Mouse (Mus musculus) fat pad, adult 2 months (tissue): ENCODE measurements around the gene Nebl.

Source experiments
- DNase-seq: peaks from one replicate; pipeline ENCODE4 v3.0.0-alpha.2; 2011; ENCODE audit warnings: low read depth, low spot score; ENCODE audit errors: extremely low read depth

Nebl gene

DNA sequence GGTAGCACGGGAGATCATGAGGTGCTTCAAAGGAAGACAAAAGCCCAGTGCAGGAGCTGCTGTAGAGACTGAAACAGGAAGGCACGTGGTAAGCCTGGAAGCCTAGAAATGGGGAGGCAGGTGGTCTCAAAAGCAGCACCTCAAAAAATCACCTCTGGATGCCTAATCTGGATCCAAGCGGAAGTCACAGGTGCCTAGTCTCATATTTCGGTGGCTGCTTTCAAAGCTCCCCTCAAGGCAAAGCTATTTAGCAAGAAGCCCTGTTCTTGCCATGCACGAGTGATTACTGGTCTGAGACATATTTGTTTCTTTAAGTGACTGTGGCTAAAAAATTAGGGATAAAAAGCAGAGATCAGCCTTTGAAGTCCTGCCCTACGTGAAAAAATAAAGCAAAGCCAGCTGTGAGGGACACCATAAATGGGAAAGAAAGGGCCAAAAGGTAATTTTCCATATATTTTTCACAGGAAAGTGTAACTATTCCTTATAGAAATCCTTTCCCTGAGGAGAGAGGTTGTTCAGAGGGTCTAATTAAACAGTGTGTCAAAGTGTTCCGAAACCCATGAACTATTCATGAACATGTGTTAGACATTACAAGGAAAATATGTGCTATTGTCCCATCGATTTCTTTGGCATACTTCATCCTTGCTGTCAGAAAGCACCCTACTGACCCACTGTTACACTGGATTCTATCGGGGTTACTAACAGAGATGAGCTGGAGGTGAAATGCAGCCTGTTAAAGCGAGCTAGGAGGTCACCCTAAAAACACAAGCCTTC is 206.9 kb downstream of the Nebl start:
- DNase-seq, result no peak

- no peak for DNase-seq
Observed at GRCm38 (mm10) chr2:17523791-17524190, 207.5 kb downstream of the Nebl start.

- no peak for DNase-seq
Observed at GRCm38 (mm10) chr2:17515686-17516085, 215.6 kb downstream of the Nebl start.

DNA sequence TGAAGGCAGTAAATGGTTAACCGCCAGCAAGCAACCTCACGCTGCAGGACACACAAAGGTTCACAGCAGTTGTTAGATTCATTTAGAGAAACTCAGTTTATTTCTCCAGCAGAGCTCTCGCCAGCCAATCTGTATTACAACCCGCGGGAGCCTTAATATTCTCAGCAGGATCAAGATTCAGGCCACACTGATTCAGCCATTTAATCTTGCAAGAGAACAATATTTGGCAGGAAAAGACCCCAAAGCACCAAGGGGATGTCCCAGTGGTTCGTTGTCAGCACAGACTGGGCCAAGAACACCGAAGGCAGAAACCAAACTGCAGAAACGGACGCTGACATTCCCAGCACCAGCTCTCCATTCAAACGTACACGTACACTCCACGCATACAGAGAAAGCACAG is 216.5 kb downstream of the Nebl start:
- DNase-seq, result no peak

DNA sequence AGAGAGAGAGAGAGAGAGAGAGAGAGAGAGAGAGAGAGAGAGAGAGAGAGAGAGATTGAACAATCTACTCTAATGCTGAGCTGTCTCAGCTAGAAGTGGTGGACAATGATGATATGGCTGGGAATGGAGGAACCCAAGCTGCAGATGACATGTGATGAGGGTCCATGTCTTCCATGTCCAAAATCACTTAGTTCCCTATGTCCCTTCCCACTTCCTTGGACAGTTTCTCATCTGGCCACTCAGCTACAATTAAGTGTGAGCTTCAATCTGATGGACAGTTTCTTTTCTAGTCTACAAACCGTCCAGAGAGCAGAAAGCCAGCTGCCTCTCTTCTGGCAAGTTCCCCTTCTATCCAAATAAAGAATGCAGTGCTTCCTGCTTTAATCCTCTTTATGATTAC is 221.3 kb downstream of the Nebl start:
- no peak for DNase-seq

DNA sequence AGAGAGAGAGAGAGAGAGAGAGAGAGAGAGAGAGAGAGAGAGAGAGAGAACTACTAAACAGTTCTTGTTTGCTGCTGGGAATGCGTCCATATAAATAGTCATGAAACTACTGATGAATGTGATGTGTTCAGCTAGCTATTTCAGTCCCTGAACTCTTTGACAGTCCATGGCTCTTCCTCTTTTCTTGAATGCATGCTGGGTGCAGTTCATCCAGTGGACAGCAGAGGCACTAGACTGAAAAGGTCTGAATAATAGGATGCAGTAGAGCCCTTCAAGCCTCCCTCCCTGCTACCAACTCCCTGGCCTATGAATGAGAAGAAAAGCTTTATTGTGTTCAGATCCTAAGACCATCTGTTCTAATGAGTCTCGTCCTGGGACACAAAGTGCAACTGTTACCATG is 223.9 kb downstream of the Nebl start:
- no peak for DNase-seq

DNA sequence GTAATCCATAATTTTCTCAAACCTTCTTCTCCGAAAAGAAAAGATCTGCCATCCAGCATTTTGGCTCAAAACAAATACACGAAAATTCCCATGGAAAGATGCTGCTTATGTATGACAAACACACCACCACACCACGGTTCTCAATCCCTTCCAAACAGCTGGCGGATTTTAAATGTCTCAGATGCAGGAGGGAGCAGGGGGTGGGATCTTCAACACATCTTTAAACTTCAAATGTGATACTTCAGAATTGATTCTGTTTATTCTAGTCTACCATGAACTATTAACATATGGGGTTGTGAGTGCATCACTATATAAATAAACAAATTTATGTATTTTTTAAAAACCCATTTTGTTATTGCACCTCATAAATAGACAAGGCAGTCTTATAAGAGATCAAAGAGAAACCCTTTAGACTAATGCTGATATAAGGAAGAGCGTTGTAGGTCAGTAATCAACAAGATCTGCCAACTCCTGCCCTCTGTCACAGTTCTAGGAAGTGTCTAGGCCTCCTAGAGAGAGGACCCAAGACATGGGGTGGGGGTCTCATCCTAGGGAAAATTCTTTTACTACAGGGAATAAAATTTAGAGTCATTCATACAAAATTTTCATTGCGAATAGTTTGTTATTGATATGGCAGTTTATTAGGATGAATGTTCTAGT is 227.0 kb downstream of the Nebl start:
- no peak for DNase-seq

DNA sequence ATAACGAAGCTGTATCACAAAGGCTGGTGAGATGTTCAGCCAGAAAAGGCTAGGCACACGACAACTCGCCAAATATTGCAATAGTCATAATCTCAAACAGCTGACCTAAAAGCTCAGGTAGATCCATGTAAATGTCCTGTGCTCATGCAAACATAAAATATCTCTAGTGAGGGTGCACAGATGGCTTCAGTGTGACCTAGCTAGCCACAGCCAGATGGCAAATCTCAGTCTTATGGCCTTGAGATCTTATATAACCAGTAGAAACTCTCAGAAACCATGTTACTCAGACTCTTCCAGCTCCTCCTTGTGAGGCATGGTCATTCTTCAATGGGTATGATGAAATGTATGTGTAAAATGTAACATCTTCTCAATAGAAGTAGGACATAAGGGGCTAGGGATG is 230.2 kb downstream of the Nebl start:
- DNase-seq, result no peak

- no peak for DNase-seq
Observed at GRCm38 (mm10) chr2:17465517-17466174, 265.6 kb downstream of the Nebl start.

DNA sequence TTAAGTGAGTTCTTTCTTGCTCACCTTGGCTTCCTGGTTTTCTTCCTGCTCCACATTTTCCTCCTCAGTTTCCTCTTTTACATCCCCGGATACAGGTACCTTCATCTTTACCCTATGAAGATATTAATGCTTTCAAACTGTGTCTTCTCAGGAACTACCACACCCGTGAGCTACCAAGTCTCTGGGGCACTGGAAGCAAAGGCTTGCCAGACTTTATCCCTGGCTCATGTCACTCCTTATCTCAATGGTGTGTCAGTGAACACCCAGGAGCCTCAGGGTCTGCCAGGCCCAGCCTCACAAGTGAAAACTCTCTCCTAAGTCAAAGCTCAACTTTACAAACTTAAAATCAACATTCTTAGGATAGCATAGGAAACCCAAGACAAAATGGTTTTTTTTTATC is 270.8 kb downstream of the Nebl start:
- DNase-seq, result no peak

DNA sequence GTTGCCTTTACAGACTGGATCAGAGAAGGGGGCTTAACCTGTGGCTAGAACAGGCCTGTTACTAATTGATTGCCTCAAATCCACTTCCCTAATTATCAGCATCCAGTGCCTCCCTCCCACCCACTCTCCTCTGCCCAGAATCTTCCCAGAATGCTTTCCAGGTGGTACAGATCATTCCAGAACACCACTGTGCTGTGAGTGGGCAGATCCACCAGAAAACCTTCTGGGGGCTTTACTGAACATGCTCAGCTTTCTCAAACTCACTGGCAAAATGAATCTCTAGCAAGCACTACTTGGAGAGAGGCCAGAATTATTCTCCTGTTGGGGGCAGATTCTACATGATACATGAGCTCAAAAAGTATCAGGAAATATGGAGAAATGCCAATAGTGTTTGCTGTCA is 277.6 kb downstream of the Nebl start:
- no peak for DNase-seq

GRCm38 (mm10) chr2:17448341-17448740 is 282.9 kb downstream of the Nebl start:
- DNase-seq, result no peak

DNA sequence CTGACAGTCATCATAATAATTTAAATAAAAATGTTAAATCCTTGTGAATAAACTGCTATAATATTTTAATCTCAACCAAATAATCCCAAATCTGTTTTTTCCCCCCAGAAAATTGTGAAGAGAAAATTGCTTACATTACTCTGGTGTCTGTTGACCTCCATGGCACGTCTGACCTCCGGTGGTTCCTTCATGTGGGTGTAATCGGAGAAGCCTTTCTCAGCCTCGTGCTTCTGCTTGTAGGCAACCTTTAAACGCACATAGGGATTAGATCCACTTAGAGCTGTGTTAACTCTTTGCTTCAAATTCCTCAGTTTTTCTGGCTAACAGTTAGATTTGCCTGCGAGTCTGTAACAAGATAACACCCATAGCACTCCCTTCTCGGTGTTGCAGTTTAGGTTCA is 287.7 kb downstream of the Nebl start:
- DNase-seq, result no peak

DNA sequence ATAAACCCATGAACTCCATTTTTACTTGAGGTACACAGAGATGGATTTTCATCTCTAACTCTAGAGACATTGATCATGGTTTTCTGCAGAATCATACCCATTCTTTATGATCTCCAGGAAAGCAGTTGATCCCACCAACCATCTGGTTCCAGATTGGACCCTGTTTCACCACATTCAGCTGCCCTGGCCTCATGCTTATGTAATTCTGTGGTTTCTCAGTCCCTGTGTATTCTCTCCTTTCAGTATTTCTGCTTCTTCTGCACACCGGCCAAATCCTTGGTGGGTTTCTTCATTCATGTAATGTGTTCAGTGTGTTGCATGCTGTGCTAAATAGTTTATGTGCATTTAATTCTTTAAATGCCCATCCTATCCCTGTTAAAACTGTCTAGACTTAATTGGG is 292.9 kb downstream of the Nebl start:
- DNase-seq, result no peak

DNA sequence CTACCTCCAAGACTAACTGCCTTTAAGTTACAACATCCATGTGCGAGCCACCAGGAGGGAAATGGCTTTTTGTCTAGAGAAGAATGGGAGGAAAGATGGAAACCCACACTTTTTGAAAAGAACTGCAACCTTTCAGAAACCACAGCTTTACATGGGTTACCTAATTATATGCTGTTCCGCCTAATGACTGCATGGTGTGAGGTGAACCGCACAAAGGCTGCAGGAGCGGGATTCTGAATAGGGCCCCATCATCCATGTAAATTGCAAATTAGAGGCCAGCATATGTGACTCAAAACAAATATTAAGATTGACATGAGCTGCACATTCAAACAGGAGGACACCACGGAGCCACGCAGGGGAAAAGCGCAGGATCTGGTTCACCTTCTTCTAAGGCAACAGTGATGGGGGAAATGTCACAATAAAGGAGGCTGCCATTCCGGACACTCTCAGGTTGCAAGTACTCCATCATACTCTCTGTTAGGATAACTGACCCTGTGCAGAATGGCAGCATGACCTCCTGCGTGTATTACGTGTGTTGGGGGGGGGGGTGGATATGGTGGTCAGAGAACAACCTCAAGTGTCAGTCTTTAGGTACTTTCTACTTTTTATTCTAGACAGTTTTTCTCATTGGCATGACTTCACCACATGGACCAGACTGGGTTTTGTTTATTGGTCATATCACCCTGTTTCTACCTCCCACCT is 294.4 kb downstream of the Nebl start:
- DNase-seq, result no peak

DNA sequence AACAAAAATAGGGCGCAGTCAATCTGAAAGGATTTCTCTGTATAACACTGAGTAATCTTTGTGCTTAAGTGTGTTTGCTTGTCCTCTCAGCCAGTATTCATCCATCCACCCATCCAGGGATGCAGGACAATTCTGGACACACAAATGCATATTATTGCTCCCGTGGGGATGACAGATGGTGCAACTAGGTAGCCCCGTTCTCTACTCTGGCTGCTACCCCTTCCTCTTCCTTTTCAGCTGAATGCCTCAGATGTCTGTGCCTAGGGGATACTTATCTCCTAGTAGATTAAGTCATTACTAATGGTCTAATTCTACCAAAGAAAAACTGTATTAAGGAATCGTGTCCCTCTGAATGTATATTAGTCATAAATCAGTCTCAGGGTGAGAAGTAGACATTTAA is 296.0 kb downstream of the Nebl start:
- no peak for DNase-seq

DNA sequence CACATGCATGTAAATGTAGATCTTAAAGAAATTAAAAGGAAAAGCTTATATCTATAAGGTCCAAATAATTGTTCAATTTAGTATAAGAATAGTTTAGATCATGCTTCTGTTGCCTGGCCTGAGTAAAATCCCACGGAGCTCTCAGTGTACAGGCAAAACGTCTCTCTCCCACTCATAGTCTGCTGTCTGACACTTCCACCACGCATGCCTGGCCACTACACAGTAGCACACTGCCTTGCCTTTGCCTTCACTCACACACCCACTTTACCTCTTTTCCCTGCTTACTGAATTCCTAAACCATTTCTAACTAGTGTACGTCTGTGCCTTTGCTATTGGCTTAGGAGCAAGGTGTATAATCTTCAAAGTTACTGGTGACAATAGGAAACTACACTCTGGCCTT is 302.2 kb downstream of the Nebl start:
- no peak for DNase-seq

DNA sequence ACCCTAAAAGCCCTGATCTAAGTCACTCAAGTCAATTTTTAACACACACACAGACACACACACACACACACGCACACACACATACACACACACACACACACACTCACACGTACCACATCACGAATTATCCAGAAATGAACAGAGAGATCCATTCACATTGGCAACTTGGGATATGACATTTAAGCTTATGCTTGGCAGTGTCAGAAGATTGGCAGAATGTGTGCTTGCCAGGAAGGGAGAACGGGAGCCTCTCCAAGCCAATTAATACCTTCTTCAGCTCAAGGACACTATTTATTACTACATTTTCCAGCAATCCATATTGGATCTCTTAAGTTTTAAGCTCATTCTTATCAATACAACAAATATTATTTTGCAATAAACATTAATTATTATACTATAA is 303.1 kb downstream of the Nebl start:
- peak; percentile 19 for DNase-seq

DNA sequence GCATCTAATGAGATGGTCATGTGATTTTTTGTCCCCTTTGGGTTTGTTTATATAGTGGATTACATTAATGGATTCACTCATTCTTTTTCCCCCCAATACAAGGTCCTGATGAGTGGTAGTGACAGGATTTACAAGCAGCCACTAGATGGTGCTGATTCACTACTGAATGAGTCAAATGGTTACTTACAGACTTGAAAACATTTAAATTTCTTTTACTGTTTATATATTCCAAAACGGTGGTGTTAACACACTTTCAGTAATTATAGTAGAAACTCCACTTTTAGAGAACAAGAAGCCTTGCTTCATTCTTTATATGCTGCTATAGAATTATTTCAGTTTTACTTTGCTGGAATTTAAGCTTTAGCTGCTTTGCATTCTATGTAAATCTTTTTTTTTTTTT is 308.3 kb downstream of the Nebl start:
- DNase-seq, result no peak

DNA sequence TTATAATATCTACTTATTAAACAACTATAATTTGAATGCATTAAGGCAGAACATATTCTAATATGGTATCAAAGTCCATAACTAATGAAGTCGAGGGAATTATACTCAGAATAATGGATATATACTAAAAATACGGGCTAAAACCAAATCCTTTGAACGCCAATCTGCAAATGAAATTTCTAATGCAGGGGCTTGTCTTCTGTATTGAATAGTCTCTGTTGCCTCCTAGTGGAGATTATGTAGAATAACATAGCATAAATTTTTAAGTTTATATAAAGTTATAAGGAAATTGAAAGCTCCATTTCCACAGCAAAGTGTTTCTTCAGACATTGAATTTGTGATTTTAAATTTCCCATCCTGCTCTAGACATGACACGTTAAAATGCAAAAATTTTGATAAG is 315.9 kb downstream of the Nebl start:
- DNase-seq, result no peak

- DNase-seq, result no peak
Observed at GRCm38 (mm10) chr2:17414324-17414723, 316.9 kb downstream of the Nebl start.
